Mouse (Mus musculus) telencephalon, adult 2 months (tissue): ENCODE data around the gene Cd8b1.

Experiments used
- DNase-seq: peaks from one replicate; pipeline ENCODE4 v3.0.0-alpha.2; 2011; ENCODE audit warnings: low read depth, low spot score

The Cd8b1 gene

DNA sequence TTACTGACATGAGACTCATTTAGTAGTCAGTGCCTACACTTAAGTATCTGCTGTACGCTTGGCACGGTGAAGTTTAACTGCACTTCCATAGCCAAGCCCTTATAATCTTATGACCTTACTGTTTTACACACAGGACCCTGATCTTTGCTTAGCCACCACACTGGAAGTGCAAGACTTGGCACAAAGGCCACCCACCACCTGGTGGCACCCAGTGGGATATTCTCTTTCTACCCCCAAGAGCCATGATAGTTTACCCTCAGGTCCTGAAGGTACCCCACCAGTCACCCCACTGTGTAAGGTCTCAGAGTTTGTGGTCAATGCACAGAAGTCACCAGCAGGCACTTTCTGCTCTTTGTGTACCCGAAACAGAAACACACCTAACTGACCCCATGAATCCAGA, 28.6 kb downstream of the Cd8b1 start:
- no peak for DNase-seq

DNA sequence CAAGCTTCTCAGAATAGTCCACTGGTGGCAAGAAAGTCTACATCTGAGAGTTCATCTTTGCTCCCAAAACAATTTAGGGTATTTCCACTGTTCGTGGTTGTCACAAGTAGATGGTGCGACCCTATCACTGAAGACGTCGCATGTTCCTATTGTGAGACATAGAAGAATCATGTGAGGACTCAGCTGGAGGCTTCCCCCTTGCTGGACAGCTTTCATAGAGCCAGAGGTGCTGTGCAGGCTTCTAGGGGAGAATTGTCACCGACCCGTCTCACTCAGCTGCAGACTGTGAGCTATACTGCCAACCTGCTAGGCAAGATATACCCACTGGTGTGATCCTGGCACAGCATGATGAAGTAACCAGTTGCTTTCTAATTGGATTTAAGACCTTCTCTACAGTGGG, 29.6 kb downstream of the Cd8b1 start:
- DNase-seq, result no peak

DNA sequence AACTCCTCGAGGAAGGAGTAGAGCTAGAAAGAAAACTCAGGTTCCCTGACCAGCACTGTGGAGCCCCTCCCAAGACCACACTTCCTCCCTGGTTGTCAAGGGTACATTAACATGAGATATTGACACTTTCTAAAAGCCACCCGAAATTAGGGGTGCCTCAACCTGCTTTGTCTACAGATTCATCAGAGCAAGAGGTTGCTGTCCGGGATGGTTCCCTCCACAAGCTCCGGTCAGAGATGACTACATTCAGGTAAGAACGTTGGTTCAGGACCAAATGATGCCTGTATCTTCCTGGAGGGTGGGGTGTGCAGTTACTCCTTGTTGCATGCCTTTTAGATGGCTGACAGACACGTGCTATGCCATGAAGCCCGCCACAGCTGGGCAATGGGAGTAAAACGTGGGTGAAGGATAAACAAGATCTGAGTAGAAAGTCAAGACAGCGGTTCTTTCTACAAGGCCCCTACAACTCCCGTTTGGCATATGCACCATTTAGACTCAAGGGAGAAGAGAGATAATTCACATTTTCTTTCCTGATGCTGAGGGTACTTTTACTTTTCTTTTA, 30.4 kb downstream of the Cd8b1 start:
- DNase-seq, result no peak

- no peak for DNase-seq
Observed at GRCm38 (mm10) chr6:71353722-71354121, 31.1 kb downstream of the Cd8b1 start.

DNA sequence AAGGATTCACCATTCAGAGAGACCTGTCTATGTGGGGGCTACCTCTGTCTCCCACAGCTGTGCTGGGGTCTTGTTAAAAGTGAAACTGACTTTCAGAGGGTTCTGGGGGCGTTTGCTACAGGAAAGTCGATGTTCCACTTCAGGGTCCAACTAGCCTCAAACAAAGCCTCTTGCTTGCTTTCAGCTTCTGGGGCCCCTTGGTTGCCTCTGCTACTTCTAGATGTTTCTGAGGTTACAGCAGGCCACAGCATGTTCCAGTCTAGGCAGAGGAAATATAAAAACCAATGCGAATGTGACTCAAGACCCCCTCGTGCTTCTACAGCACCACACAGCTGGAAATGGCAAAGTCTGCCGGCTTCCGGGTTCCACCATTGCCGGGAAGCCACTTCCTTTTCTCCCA, 34.9 kb downstream of the Cd8b1 start:
- DNase-seq, result no peak

GRCm38 (mm10) chr6:71360221-71360620, 37.6 kb downstream of the Cd8b1 start:
- DNase-seq, result no peak

DNA sequence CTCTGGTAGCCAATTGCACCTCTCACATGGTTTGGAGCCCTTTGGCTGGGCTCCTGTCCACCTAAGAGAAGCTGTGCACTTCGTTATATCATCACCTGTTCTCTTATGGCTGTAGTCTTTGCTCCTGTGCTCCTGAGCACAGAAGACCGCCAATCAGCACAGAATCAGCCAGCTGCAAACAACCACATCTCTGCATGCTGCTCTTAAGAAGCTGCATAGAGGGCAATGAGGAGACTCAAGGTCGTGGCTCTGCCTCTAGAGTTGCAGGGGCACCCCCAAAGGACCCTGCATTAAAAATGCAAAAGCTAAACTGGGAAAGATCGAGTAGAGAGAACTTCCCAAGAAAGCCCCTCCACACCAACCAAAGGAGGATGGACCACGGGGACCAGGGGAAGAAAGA, 38.2 kb downstream of the Cd8b1 start:
- DNase-seq, result no peak

GRCm38 (mm10) chr6:71361156-71361670, 38.6 kb downstream of the Cd8b1 start:
- no peak for DNase-seq

DNA sequence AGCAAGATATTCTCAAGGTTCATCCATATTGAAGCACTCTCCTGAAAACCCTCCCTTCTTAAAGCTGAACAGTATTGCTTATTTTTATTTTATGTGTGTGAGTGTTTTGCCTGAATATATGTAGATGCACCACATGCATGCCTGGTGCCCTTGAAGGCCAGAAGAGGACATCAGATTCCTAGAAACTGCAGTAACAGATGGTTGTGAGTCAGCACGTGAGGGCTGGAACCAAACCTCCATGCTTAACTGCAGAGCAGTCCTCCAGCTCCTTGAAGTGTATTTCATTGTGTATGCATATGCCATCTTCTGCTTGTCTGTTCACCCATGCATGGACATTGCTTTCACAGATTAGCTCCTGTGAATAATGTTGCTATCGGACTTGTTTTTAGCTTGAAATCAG, 41.4 kb downstream of the Cd8b1 start:
- DNase-seq, result no peak

DNA sequence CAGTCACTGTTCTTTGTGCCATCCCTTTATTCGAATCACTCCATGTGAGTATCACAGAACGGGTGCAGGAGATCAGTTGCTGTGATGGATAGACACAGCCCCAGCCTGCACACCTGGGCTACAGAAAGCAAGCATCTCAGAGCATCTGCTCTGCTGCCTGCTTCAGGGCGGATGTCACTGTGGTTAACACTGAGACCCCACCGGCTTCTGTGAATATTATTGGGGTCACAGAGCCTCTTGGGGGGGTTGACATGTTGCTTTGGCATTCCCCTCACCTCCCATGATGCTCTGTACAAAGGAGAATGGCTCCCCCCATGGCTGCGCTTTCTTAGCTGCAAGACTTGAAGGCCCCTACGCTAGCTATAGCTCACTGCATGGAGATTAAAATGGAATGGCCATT, 46.8 kb downstream of the Cd8b1 start:
- DNase-seq, result no peak

DNA sequence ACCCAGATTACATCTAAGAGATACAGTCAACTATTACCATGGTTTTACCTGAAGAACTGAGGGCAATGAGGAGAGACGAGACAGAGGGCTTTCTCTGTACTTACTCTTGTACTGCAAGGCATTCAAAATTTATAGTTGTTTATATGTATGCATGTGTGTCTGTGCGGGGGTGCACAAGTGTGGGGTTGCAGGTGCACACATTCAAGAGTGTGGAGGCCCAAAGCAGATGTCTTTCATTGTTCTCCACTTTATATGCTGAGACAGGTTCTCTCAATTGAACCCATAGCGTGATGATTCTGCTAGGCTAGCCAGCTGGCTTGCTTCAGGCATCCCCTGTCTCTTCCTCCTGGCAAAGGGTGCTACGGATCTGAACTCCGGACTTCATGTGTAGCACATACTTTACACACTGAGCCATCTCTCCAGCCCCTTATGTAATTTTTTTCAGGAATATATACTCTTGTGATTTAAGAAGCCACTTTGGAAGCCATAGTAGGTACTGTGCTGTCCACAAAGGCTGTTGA, 48.6 kb downstream of the Cd8b1 start:
- no peak for DNase-seq

DNA sequence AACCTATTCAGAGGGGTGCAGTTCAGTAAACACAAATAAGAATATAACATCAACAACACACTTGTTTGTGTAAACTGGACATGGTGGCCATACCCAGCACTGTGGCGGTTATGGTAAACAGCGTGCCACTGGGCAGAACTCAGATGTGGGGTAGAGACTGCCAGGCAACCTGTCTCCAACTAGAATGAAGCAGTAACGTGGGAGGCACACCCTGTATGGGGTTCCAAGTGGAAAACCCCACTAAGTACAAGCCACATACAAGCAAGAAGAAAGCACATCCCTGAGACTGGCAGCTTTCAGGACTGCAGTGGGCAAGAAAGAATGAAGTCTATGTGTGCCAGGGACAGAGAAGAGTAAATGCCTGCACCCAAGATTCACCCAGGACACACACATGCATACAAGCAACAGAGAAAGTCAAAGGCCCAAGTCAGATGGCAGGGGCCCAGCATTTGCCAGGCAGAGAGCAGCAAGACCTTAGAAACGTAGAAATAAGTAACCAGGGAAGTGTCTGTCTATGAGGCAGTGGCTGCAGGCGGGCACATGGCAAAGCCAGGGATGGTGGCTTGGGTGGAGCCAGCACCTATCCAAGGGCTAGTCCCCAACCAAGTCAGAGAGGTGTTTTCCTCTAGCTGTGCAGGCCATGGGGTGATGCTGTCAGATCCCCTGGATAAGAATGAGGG, 49.6 kb downstream of the Cd8b1 start:
- no peak for DNase-seq

GRCm38 (mm10) chr6:71373249-71373775, 50.7 kb downstream of the Cd8b1 start, which contains the start of gene Cd8a:
Gene Cd8a (plus strand): TSS chr6:71373427.
- DNase-seq, result no peak

DNA sequence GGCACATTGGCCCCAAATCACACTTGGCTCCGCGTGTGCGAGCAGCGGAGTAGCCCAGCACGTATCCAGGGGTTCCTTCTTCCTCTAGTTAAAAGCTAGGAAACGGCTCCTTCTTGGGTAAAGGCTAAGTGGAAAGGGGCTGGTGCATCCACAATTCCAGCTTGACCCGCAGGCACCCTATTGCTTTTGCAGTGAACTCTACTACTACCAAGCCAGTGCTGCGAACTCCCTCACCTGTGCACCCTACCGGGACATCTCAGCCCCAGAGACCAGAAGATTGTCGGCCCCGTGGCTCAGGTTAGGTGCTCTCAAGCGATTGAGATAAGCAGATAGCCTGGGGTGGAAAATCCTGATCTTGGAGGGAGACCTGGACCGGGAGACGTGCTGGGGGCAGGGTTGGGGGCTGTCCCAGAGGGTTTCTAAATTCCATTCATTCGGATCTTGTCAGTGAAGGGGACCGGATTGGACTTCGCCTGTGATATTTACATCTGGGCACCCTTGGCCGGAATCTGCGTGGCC, 51.8 kb downstream of the Cd8b1 start:
- no peak for DNase-seq

- no peak for DNase-seq
Observed at GRCm38 (mm10) chr6:71374921-71375320, 52.3 kb downstream of the Cd8b1 start.

DNA sequence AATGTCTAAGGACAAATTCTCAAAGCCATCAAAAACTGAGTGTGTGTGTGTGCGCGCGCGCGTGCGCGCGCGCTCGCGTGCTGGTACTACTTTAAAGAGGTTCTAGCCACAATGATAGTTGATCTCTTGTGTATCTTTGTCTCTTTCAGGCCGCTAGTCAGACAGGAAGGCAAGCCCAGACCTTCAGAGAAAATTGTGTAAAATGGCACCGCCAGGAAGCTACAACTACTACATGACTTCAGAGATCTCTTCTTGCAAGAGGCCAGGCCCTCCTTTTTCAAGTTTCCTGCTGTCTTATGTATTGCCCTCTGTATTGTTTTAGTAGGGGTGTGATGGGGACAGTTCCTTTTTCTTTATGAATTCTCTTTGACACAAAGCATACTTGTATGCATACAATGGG, 54.1 kb downstream of the Cd8b1 start:
- DNase-seq, result no peak

DNA sequence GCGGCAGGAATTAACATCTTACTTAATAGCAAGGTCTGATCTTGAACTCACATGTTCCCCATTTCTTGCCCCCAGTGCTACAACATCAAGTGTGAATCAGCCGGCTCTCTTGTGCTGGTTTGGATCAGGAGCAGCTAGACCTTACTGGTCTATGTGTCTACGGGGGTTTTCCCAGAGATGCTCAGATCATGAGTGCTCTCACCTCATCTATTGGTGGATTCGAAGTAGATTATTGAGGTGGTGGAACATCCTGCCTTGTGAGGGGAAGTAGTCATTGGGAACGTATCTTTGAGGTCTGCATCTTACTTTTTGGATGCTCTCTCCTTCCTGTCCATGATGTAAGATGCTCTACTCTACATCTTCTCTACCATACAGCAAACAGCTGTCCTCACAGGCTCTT, 59.1 kb downstream of the Cd8b1 start:
- DNase-seq, result no peak
